Mouse (Mus musculus): Measurements from ENCODE around the gene Cpeb3. TPM values are rescaled to one million over a fixed set of nuclear protein-coding genes. Genes with fewer than 3 reads are reported as not detected.
"Not testable (repeated sequence)": the region's sequence is repeated elsewhere in the genome, so short reads cannot be mapped to it uniquely, and the experiment has no call there.

Gene Cpeb3
- polyA plus RNA-seq, 1 experiment from 2014 or later = 1.2 TPM

DNA sequence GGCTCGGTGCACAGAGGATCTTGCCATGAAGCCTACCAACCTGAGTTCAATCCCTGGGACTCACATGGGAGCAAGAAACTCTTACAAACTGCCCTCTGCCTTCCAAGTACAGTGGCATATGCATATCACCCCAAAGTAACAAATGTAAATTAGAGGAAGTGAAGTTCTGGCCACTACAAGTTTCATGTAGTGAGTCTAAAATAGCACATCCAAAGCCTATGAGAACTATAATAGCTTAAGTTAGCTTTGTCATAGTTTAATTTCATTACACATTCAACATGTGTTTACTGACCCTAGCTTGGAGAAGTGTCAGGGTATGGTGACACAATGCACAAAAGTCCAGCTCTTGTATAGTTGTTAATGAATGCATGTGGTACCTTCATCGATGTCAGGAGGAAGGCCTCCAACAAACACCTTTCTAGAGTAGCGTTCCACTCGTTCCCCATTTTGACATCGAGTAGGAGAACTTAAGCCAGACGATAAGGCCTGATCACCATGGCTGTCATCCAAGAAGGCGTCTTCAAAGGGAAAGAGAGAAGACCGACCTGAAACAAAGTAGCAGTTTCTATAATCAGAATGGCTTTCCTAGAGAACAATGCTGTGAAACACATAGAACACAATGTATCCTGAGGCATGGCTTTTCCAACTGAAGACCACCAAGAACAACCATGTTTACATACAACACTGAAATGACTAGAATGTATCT, 120.2 kb downstream of the Cpeb3 start:
- H3K9me3 ChIP-seq (replicated peaks) = no peaks in the 10 kb centered on the region
- H3K4me1 ChIP-seq = peaks cover 14% of the 10 kb centered on the region
- DNase-seq (ENCODE audit: low spot score) = no peak
- H3K27ac ChIP-seq (replicated peaks) = no peak overlapping the region
- no peak overlapping the region for H3K4me3 ChIP-seq
- H3K36me3 ChIP-seq = no peaks in the 10 kb centered on the region
- WGBS = 93% methylated on average over 8 of the region's 8 CpGs
- H3K27me3 ChIP-seq (ENCODE audit: low read depth, poor library complexity, severe bottlenecking) = no peaks in the 10 kb centered on the region

DNA sequence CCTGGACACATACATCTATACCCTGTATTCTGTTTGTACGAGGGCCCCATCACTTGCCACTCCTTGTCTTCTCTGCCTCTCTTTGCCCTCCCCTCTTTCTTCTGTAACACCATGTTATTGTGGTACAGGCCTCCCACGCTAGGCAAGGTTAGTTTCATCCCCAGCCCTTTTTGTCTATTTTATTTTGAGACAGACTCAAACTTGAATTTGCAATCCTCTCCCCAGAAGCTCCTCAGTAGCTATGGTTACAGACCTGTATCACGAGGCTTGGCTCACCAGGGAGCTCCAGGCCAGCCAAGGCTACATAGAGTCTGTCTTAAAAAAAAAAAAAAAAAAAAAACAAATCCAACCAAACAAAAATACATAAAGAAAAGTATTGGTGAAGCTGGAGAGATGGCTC, 123.9 kb downstream of the Cpeb3 start:
- Histone ChIP-seq H3K9me3 (replicated peaks) (no peaks in the 10 kb centered on the region), H3K36me3 (no peaks in the 10 kb centered on the region), H3K4me1 (peaks cover under 1% of the 10 kb centered on the region; the same call in 1 of the 2 replicates), H3K4me3 (no peak overlapping the region), H3K27ac (replicated peaks) (no peak overlapping the region), H3K27me3 (ENCODE audit: low read depth, poor library complexity, severe bottlenecking) (no peaks in the 10 kb centered on the region)
- no peak for DNase-seq (ENCODE audit: low spot score)
- WGBS = 84% methylated on average over 3 of the region's 3 CpGs

DNA sequence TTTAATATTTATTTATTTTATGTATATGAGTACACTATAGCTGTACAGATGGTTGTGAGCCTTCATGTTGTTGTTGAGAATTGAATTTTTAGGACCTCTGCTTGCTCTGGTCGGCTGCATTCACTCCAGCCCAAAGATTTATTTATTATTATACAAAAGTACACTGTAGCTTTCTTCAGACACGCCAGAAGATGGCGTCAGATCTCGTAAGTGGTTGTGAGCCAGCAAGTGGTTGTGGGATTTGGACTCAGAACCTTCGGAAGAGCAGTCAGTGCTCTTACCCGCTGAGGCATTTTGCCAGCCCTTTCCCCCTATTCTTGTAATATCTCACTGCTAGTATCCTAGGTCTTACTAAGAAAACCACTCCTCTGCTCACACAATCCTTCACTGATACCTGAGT, 126.9 kb downstream of the Cpeb3 start:
- H3K4me3 ChIP-seq = no peak overlapping the region
- no peak for DNase-seq (ENCODE audit: low spot score)
- no peaks in the 10 kb centered on the region for H3K36me3 ChIP-seq
- no peak overlapping the region for H3K27ac ChIP-seq (replicated peaks)
- WGBS = 70% methylated on average over 6 of the region's 6 CpGs
- no peaks in the 10 kb centered on the region for H3K4me1 ChIP-seq
- H3K27me3 ChIP-seq (ENCODE audit: low read depth, poor library complexity, severe bottlenecking) = no peaks in the 10 kb centered on the region
- H3K9me3 ChIP-seq (replicated peaks) = no peaks in the 10 kb centered on the region

DNA sequence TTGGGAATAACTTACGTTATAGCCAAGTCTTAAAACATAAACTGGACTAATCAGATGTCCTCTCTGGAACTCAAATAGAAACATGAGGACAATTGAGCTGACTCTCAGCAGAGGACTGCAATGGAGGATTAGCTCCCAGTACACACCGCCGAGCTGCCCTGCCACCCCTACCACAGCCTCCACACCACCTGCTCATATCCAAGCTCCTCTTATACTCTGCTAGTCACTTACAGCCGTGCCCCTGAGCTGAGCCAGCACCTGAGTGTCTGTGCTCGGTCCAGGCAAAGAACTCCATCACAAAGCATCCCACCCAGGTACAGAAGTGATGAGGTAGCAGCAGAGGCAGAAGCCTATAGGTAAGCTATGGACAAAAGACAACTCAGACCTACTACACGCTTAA, 129.2 kb downstream of the Cpeb3 start:
- no peaks in the 10 kb centered on the region for H3K36me3 ChIP-seq
- H3K4me3 ChIP-seq = no peak overlapping the region
- no peak for DNase-seq (ENCODE audit: low spot score)
- no peaks in the 10 kb centered on the region for H3K27me3 ChIP-seq (ENCODE audit: low read depth, poor library complexity, severe bottlenecking)
- no peak overlapping the region for H3K27ac ChIP-seq (replicated peaks)
- 85% methylated on average over 6 of the region's 6 CpGs for WGBS
- no peaks in the 10 kb centered on the region for H3K9me3 ChIP-seq (replicated peaks)
- H3K4me1 ChIP-seq = no peaks in the 10 kb centered on the region

DNA sequence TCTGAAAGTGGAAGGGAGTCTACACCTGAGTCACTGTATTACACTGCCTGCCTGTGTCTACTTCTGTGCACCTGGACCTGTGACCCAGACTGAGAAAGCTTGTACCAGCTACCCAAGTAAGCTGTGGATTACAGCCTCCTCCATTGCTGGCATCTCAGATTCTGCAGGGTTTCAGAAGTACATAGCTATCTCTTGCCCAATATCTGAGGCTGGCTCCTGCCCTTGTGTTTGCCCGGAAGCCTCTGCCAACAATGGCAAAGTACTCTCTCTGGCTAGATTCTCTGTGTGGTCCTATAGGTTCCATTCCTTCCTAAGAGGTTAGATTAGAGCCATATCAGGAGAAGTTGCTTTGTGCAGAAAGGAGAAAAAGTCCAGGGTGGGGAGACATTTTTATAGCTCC, 129.8 kb downstream of the Cpeb3 start:
- Histone ChIP-seq H3K4me1 (no peaks in the 10 kb centered on the region), H3K4me3 (no peak overlapping the region), H3K27me3 (ENCODE audit: low read depth, poor library complexity, severe bottlenecking) (no peaks in the 10 kb centered on the region), H3K36me3 (no peaks in the 10 kb centered on the region), H3K27ac (replicated peaks) (no peak overlapping the region), H3K9me3 (replicated peaks) (no peaks in the 10 kb centered on the region)
- 94% methylated on average over 1 of the region's 1 CpGs for WGBS
- DNase-seq (ENCODE audit: low spot score) = no peak

DNA sequence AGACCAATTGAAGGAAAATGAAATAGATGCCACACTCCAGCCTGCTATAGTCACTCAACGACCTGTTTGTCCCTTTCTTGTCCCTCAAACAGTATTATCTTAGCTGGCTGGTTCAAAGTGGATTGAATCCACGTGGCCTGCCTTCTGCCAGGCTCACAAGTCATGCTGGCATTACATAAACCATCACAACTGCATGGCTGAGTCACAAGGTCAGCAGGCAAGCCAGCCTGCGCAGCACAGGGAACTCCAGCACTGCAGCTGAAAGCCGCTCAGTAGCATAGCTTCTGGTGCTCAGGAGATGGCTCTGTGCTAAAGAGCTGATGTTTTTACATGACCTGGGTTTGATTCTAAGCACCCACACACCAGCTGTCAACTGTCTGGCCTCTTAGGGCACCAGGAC, 130.3 kb downstream of the Cpeb3 start:
- 67% methylated on average over 4 of the region's 4 CpGs for WGBS
- Histone ChIP-seq H3K27ac (replicated peaks) (no peak overlapping the region), H3K9me3 (replicated peaks) (no peaks in the 10 kb centered on the region), H3K27me3 (ENCODE audit: low read depth, poor library complexity, severe bottlenecking) (no peaks in the 10 kb centered on the region), H3K4me1 (0 out of 2 replicates have a peak, but pooled peaks cover 2% of the 10 kb centered on the region), H3K36me3 (no peaks in the 10 kb centered on the region), H3K4me3 (no peak overlapping the region)
- DNase-seq (ENCODE audit: low spot score) = no peak

DNA sequence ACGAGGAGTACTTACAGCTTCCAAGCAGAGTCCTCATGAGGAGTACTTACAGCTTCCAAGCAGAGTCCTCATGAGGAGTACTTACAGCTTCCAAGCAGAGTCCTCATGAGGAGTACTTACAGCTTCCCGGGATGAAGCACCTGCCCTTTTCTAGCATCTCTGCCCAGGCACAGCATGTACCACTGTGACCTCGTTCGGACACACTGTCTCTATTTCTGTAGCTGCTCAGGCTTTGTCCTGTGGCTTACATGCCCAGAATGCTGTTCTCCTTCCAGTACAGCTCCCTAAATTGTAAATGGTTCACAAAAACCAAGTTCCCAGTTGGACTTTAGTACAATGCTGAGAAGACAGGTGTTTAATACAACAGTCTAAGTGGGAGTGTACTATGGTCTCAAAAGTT, 131.1 kb downstream of the Cpeb3 start:
- not testable (repeated sequence) for H3K9me3 ChIP-seq (replicated peaks); DNase-seq (ENCODE audit: low spot score); H3K27me3 ChIP-seq (ENCODE audit: low read depth, poor library complexity, severe bottlenecking); H3K4me3 ChIP-seq; H3K27ac ChIP-seq (replicated peaks); H3K36me3 ChIP-seq; H3K4me1 ChIP-seq
- 88% methylated on average over 4 of the region's 4 CpGs for WGBS

DNA sequence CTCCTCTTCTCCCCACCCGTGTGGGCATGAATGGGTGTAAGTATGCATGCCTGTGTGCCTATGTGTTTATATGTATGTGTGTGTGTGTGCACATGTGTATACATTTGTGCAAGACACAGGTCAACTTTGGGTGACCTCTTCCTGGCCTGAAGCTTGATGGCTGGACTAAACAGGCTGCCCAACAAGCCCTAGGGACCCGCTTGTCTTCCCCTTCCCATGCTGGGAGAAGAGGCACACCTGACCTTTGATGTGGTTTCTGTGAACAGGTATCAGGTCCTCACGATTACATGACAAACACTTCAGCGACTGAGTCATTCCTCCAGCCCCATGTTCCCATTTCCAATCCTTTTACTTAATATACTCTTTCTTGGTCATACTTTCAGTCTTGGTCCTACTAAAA, 131.8 kb downstream of the Cpeb3 start:
- H3K9me3 ChIP-seq (replicated peaks) = no peaks in the 10 kb centered on the region
- H3K4me3 ChIP-seq = no peak overlapping the region
- no peak overlapping the region for H3K27ac ChIP-seq (replicated peaks)
- WGBS = 87% methylated on average over 4 of the region's 4 CpGs
- H3K4me1 ChIP-seq = 0 out of 2 replicates have a peak, but pooled peaks cover 2% of the 10 kb centered on the region
- DNase-seq (ENCODE audit: low spot score) = no peak
- H3K27me3 ChIP-seq (ENCODE audit: low read depth, poor library complexity, severe bottlenecking) = no peaks in the 10 kb centered on the region
- no peaks in the 10 kb centered on the region for H3K36me3 ChIP-seq

DNA sequence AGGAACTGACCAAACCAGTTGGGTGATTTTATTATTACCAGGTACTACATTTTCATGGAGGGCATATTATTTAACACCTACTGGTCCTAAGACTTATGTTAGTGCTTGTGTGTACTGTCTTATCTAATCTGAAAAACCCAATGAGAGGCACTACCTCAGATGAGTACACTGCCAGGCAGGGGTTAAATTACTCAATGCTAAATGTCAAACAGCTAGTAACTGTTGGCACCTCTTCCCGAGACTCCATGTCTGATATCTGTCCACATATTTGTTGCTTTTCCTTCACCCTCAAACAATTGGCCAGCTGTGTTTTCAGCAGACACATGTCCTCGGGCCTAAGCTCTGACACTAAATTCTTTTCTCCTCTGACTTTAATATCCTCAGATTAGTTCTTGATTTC, 132.3 kb downstream of the Cpeb3 start:
- H3K9me3 ChIP-seq (replicated peaks) = no peaks in the 10 kb centered on the region
- no peak overlapping the region for H3K4me3 ChIP-seq
- WGBS = 73% methylated on average over 2 of the region's 2 CpGs

DNA sequence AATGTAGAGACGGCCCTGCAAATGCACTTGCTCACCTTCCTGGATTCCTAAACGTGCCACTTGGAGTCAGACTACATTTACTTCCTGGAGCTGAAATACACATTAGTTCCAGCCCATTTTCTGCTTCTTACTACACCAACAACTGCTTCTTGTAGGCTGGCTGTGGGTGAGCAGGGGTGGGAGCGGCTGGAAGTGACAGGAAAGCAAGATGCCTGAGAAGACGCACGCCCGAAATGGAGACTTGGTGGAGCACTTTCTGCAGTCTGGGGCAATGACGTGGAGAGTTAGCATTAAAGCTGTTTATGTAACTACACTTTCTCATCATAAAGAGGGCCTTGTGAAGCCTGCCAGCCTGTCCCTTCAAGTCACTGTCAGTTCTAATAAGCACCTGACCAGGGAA, 132.7 kb downstream of the Cpeb3 start:
- Histone ChIP-seq H3K27ac (replicated peaks) (no peak overlapping the region), H3K4me3 (no peak overlapping the region), H3K27me3 (ENCODE audit: low read depth, poor library complexity, severe bottlenecking) (no peaks in the 10 kb centered on the region), H3K4me1 (0 out of 2 replicates have a peak, but pooled peaks cover 2% of the 10 kb centered on the region), H3K36me3 (no peaks in the 10 kb centered on the region), H3K9me3 (replicated peaks) (no peaks in the 10 kb centered on the region)
- no peak for DNase-seq (ENCODE audit: low spot score)
- WGBS = 82% methylated on average over 7 of the region's 7 CpGs

More for the DNA sequence above, 132.3 kb downstream of the Cpeb3 start:
- no peak for DNase-seq (ENCODE audit: low spot score)
- Histone ChIP-seq H3K36me3 (no peaks in the 10 kb centered on the region), H3K27me3 (ENCODE audit: low read depth, poor library complexity, severe bottlenecking) (no peaks in the 10 kb centered on the region), H3K4me1 (0 out of 2 replicates have a peak, but pooled peaks cover 2% of the 10 kb centered on the region), H3K27ac (replicated peaks) (no peak overlapping the region)

DNA sequence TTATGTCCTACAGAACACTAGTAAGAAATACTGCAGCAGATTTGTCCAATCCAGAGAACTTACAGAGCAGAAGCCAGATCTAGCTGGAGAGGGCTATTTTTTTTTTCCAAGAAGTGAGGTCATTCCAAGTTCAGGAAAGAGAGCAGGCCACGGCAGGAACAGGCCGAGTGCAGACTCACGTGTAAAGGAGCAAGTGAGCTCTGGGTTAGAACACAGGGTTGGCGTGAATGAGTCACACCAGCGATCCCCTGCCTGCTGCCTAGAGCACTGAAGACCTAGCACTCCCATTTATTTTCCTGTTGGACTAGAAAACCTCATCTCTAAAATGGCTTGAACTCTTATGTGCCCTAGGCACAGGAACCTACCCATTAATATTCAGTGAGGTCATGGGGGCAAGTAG, 133.7 kb downstream of the Cpeb3 start:
- Histone ChIP-seq H3K4me1 (0 out of 2 replicates have a peak, but pooled peaks cover 2% of the 10 kb centered on the region), H3K9me3 (replicated peaks) (no peaks in the 10 kb centered on the region), H3K27ac (replicated peaks) (no peak overlapping the region), H3K36me3 (no peaks in the 10 kb centered on the region), H3K27me3 (ENCODE audit: low read depth, poor library complexity, severe bottlenecking) (no peaks in the 10 kb centered on the region), H3K4me3 (no peak overlapping the region)
- no peak for DNase-seq (ENCODE audit: low spot score)
- WGBS = 83% methylated on average over 5 of the region's 5 CpGs

DNA sequence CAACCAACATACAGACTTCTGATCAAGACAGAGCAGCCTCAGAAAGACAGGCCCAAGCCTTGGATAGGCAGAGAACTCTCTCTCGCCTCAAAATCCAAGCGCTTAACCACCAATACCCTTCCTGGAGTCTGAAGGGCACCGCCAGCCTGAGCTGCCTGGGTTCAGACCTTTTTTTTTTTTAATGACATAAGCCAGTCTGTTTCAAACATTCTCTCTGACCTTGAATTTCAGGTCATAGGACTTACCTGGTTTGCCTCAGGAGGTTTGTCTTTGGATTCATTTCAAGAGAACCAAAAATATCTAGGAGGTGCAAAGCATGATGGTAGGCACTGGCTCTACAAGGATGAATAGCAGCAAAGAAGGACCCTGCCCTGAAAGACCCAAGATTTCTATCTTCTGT, 134.1 kb downstream of the Cpeb3 start:
- 98% methylated on average over 3 of the region's 3 CpGs for WGBS
- Histone ChIP-seq H3K4me1 (0 out of 2 replicates have a peak, but pooled peaks cover 2% of the 10 kb centered on the region), H3K4me3 (no peak overlapping the region), H3K27me3 (ENCODE audit: low read depth, poor library complexity, severe bottlenecking) (no peaks in the 10 kb centered on the region), H3K9me3 (replicated peaks) (no peaks in the 10 kb centered on the region), H3K27ac (replicated peaks) (no peak overlapping the region), H3K36me3 (no peaks in the 10 kb centered on the region)
- no peak for DNase-seq (ENCODE audit: low spot score)

DNA sequence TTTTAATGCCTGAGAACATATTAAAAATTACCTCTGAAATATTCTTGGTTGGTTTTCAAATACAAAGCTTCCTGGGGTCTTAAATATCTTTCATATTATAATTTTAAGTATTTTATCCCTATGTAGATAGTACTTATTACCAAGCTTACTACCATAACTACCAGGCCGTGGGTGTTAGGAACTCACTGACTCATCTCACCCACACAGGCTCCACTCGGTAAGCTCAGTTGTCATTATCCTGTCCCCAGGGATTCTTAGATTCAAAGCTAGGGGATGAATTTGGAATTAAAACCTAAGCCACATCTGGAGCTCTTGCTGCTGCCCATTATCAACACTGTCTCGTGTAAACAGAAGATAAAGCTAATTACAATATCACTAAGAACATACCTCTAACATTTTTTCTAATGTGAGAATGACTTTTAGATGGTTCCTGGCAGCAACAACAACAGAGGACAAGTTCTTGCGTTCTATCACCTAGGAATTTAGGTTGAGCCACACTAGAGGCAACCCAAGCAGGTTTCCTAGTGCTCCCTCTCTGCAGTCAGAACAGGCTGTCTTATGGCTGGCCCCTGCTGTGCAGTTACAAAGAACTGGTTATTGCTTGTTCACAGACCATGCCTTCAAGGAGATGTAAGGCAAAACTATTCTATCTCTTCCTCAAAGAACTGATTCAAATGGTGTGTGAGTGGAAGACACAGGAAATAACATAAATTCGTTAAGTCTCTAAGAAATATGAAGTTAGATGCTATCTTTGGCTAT, 135.4 kb downstream of the Cpeb3 start:
- Histone ChIP-seq H3K4me3 (no peak overlapping the region), H3K27ac (replicated peaks) (no peak overlapping the region), H3K9me3 (replicated peaks) (no peaks in the 10 kb centered on the region), H3K36me3 (no peaks in the 10 kb centered on the region), H3K4me1 (0 out of 2 replicates have a peak, but pooled peaks cover 2% of the 10 kb centered on the region), H3K27me3 (ENCODE audit: low read depth, poor library complexity, severe bottlenecking) (no peaks in the 10 kb centered on the region)
- DNase-seq (ENCODE audit: low spot score) = no peak
- whole genome bisulfite sequencing = 58% methylated on average over 5 of the region's 5 CpGs
